Mouse (Mus musculus): ENCODE results near the gene Arhgap9.

The Arhgap9 gene

DNA sequence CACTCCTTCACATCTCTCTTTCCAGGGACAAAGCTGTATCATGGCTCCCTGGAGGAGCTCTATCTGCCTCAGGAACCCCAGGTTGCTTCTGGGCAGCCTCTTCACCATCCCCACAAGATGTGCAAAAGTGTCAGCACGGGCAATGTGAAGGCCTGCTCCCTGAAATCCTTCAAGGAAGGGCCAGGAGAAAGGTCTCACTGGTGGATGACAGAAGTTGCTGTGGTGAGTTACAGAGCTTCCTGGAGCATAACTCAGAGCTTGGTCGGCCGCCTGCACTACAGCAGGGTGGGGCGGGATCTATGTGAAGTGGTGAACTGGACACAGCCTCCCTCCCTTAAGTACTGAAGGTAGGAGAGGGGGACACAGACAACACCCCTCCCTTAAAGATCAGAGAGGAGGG is 905 bp downstream of the Arhgap9 start:
- in situ Hi-C loops (cut with MboI, MseI) = no loop called here

DNA sequence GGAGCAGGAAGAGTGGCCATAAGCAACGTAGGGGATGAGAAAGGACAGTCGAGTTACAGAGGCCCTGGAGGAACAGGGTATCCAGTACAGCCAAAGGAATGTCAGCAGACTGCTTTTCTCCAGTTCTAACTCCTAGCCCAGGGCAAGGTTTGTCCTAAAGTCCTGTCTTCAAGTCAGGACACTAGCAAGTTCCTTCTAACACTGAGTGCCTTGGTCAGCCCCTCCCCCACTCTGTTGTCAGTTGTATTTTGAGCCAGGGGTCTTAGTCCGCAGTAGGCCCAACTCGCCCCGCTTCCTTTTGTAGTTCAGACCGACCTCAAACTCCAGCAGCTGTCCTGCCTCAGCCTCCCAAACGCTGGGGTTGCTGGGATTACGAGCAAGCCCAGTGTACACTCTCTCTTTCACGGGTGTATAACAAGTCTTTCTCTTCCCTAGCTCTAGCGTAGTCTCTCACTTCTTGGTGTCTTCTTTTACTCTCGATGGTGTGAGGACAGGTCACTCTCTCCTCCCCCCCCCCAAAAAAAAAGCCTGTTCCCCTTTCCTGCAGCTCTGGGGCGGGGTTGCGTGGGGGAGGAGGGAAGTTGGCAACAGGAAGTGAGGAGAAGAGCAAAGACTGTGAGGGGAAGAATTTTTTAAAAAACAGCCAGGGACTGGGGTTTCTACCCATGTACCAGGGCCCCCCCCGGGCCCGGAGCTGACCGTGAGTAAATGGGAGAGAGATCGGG is 1.5 kb downstream of the Arhgap9 start:
- in situ Hi-C loops (cut with MboI, MseI) = no loop called here

DNA sequence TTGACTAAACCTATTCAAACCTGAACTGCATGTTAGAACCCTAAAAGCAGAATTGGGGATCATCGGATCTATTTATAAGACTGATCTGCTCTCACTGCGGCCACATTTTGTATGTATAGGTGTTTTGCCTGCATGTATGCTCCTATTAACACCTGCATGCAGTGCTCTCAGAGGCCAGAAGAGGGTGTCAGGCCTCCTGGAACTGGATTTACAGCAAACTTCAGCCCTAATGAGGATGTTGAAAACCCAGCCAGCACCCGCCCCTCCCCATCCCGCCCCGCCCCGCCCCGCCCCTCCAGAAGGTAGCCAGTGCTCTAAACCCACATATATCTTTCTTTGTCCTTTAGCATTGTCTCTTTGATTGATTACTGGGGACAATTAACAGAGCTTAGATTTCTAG is 2.7 kb downstream of the Arhgap9 start:
- in situ Hi-C loops (cut with MboI, MseI) = no loop called here

DNA sequence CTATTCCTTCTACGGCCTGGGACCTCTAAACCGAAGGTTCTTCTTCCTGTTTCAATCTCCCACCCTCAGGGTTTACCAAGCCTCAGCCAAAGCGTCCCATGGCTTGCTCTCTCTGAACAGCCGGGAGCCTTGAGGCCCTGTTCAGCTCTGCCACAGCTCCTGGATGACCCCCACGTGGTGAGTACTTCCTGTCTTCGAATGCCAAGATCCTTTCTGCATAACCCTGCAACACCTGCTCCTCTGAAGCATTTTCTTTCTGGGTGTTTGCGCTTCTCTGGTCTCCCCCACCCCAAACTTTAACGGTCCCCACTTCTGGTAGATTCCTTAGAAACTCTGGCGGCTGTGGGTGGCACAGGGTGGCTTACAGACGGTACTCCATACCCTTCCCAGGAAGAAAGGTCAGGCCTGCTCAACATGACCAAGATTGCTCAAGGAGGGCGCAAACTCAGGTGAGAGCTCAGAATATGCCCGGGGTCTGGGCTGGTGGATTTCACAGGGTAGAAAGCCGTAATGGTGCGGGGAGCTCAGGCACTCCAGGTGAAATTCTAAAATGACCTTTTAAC is 3.8 kb downstream of the Arhgap9 start:
- in situ Hi-C loops (cut with MboI, MseI) = no loop called here

DNA sequence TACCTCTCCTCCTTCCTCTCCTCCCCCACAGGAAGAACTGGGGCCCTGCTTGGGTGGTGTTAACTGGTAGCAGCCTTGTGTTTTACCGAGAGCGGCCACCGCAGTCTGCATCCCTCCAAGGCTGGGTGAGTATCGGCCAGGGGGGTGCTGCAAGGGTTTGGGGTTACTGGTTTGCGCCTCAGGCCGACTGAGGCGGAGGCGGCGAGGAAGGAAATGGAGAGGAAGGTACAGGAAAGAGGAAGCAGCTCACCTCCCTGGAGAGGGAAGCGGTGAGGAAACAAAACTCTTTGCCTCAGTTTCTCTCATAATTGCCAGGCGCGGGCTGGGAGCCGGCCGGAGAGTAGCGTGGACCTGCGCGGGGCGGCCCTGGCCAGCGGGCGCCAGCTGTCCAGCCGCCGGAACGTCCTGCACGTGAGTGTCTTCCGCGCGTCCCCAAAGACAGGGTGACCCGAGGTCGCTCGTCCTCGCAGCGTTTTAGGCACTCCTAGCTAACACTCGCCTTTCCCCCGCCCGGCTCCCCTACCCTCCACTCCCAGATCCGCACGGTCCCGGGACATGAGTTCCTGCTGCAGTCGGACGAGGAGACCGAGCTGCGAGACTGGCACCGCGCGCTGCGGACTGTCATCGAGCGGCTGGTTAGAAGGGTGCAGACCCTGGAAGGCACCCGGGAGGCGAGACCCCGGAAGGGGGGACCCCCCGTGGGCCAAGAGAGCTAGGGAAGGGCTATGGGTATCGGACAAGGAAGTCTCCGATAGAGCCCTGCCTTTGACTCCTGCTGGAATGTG is 4.4 kb downstream of the Arhgap9 start:
- in situ Hi-C loops (cut with MboI, MseI) = no loop called here

DNA sequence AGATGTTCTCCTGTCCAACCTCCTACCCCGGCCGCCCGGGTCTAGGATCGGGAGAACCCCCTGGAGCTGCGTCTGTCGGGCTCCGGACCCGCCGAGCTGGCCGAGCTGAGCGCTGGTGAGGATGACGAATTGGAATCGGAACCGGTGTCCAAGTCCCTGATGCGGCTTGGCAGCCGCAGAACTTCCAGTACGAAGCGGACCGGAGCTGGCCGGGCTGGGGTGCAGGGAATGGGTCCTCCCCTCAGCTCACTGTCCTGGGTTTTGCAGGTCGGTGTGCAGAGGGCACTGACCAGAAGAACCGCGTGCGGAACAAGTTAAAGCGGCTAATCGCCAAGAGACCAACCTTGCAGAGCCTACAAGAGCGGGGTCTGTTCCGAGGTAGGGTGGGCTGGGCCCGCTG is 5.1 kb downstream of the Arhgap9 start:
- in situ Hi-C loops (cut with MboI, MseI) = no loop called here

DNA sequence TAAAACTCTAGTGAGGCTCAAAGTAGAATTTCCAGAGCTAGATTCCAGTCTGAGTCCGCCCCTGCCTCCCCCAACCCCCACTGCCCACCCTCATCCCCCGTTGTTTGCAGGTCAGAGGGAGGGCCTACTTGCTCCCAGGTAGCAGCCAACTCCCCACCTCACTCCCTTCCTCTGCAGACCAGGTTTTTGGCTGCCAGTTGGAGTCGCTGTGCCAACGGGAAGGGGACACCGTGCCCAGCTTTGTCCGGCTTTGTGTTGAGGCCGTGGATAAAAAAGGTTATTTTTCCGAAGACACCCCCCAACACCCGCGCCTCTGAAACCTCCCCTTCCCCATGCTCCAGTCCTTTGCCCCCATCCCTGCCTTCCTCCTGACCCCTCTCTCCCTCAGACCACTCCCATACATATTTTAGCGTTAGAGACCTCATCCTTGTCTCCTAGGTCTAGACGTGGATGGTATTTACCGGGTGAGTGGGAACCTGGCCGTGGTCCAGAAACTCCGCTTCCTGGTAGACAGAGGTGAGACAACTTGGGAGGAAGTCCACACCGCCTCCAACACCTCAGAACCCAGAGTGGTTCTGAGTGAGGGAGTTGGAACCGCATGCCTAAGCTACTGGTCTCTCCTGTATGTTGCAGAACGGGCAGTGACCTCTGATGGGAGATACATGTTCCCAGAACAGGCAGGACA is 5.8 kb downstream of the Arhgap9 start:
- in situ Hi-C loops (cut with MboI, MseI) = no loop called here

DNA sequence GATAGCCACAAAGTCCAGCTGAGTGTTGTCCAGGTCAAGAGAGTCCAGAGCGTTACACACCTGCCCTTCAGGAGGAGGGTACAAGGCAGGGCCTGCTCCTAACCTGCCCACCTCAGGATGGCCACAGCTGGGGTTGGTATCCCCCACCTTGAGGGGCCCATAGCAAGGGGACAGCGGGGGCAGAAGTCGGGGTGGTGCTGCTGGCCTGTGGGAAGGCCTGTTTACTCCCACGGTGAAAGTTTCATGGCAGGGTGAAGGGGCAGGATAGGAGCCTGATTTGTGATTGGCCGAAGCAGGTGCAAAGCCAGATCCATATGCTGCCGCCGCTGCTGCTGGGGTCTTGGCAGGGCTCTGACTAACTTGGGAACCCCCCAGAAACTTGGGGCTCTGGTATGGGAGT is 8.4 kb downstream of the Arhgap9 start:
- in situ Hi-C loops (cut with MboI, MseI) = loop anchor here (5.0 kb wide), 1 partner anchor 143 kb away; no protein-coding TSS in a partner anchor

DNA sequence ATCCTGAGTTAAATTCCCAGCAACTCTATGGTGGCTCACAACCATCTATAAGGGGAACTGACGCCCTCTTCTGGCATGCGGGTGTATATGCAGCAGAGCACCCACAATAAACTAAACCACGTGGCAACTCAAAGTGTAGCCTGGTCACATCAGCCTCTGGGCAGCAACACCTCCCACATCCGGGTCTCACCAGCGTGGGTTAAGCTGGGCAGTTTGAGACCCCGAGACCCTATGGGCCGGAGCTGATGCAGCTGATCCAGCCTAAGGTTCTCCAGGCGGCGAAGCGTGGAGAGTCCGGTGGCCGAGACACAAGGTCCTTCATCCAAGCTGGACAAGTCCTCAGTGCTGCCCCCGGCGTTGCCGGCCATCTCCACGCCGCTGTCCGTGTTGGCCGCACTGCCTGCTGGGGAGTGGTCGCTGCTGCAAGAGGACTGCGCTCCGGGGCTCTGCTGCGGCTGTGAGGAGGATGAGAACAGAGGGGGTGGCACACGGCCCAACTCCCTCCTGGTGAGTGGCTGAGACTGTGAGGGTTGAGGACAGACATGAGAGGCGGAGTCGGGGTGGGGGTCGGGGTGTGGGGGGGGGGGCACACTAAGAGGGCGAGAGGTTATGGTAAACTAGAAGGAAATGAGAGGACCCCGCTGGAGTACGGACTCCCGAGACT is 10.6 kb downstream of the Arhgap9 start:
- in situ Hi-C loops (cut with MboI, MseI) = loop anchor here (5.0 kb wide), 1 partner anchor 145 kb away; no protein-coding TSS in a partner anchor

DNA sequence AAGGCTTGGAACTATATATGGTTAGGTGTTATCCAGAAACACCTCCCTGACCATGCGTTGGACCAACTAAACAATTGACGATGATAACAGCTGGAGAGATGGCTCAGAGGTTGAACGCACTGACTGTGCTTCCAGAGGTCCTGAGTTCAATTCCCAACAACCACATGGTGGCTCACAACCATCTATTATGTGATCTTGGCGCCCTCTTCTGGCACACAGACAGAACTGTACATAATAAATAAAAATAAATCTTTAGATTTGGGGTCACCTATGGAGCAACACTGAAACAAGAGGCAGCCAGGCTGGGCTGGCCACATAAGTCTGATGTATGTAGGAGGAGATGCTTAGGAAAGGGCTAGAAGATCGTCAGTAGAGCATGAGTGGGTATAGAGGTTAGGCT is 11.4 kb downstream of the Arhgap9 start:
- in situ Hi-C loops (cut with MboI, MseI) = loop anchor here (5.0 kb wide), 1 partner anchor 146 kb away; no protein-coding TSS in a partner anchor

DNA sequence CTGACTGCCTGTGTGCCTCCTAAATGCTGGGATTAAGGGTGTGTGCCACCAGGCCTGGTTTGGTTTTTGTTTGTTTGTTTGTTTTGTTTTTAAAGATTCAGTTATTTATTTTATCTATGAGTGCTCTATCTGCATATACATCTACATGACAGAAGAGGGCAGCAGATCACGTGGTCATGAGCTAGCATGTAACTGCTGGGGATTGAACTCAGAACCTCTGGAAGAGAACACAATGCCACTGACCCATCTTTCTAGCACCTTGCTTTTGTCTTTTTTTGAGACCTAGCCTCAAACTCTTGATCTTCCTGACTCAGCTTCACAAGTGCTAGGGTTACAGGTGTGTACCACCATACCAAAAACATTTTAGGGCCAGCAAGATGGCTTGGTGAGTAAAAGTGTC is 13.5 kb downstream of the Arhgap9 start:
- in situ Hi-C loops (cut with MboI, MseI) = no loop called here

DNA sequence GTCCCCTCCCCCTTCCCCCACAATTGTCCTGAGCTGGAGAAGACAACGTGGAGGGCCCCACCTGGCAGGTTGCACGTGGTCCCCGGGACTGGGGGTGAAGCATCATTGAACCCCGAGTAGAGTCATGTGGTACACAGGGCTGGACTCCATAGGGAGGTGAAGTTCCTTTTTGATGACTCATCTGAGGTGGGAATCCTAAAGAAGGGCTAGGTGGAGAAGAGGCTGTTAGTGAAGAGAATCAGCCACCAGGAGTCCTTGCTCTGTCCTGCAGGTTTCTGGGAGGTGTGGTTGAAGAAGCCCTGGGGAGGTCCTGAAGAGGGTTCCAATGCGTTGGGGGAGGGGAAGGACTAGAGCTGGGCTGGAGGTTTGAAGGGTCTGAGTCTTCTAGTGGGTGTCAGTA is 15.2 kb downstream of the Arhgap9 start:
- in situ Hi-C loops (cut with MboI, MseI) = no loop called here

DNA sequence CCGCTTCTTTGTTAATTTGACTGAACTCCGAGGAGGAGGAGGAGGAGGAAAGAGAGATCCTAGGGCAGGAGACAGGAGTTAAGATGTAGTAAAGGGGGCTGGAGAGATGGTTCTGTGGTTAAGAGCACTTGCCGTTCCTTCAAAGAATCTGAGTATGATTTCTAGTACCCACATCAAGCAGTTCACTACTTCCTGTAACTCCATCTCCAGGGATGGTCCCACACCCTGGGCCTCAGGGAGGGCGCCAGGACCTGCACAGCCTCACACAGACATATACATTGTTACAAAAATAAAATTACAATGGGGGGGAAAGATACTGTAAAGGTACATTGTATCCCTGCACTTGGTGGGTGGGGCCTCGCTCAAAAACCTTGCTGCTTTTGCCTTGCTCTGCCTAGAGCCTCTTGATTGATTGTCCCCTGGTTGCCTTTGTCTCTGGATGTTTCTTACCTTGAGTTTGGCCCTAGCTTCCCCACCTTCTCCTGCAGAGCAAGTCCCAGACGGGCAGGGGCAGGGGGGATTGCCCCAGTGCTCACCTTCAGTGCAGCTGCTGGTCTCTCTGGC is 15.9 kb downstream of the Arhgap9 start:
- in situ Hi-C loops (cut with MboI, MseI) = no loop called here

DNA sequence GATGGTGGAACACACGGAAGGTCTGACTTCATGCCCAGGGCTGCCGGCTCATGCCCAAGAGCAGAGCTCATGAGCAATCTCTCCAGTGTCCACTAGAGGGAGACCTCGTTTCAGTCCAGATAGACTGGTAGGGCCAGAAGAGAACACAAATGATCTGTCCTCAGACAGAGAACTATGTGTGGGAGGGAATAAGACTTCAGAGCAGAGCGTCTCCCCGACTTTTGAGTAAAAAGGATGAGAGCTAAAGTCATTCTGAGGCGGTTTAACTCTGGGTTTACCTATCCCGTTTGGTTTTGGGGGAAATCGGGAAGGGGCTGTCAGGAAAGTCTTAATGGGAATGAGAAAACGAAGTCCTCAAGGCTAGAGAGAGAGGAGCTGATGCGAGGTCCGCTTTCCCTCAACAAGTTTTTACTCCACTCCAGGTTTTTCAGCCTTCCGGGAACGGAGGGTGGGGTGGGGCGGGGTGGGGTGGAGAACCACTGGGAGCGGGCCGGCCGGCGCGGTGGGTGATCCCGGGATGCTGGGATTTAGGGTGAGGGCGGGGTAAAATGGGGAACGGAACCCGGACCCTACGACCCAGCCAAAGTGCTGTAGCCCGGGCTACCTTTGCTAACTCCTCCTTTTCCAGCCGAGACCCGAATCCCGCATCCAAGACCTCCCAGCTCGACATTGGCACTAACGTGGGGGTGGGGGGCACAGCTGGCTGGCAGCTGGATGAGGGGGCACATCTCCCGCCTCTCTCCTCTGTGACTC is 17.3 kb downstream of the Arhgap9 start:
- in situ Hi-C loops (cut with MboI, MseI) = no loop called here

DNA sequence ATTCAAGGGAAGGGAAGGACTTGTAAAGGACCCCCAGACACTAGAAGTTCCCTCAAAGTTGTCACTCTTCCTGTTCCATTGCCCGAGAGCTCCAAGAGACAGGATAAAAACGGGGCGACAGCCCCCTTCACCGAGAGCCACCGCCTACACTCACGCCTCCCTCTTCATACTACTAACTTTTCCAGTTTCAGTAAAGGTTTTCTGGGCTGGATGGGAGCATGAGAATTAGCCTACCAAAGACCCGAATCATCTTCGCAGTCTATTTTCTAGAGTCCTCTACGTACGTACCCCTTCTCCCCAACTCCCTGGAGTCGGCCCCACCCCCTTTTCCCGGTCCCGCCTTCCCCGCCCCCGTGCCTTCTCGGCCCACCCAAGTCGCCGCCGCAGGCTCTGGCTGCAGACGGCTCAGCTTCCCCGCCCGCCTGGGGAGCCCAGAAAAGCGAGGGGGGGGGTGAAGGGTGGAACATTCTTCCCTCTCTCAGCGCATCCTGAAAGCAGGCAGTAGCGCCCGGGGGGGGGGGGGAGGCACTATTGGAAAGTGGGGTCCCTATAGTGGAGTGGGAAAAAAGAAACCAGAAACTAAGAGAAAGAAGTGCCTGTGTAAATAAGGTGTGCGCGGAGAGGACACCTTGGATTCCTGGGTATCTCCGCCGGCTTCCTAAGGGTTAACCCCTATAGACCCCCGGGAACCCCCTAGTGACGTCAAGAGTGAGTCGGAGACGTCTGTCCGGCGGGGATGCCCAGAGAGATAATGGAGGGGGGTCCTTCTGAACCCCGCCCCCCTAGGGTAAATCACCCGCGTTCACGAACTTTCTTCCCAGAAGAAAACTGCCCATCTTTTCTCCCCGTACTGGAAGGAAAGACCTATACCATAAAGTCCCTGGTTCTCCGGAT is 18.2 kb downstream of the Arhgap9 start:
- in situ Hi-C loops (cut with MboI, MseI) = no loop called here

DNA sequence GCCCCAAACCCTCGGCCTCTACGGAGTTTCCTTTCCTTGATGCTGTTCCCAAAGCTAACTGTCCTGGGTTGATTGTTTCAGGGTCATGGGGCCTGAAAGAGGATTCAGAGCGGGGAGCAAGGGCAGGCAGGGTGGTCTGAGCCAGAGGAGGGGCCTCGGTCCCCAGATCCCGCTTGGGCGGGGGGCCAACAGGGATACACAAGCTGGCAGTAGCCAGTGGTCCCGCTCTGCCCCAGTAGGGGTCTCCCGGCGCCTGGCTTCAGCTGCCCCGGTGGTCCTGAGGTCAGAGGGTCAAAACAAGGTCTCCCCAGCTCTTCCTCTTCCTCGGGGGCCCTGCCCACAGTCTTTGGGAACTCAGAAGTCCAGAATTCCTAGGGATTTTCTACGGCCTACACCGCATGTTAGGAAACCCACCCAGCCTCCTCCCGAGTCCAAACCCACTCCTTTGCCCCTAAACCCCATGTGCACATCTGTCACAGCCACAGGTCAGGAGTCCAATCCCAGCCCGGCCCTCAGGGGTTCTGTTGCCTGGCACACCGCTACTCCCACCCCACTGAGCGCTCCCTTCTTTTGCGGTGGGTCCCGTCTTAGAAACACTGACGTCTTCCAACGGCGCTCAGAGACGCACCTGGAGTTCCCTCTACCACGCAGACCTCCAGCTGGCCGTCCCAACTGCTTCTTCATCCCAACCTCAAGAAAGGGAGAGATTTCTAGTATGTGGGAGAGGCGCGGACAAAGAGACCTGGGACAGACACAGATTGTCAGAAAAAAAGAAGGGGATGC is 19.0 kb downstream of the Arhgap9 start:
- in situ Hi-C loops (cut with MboI, MseI) = no loop called here

DNA sequence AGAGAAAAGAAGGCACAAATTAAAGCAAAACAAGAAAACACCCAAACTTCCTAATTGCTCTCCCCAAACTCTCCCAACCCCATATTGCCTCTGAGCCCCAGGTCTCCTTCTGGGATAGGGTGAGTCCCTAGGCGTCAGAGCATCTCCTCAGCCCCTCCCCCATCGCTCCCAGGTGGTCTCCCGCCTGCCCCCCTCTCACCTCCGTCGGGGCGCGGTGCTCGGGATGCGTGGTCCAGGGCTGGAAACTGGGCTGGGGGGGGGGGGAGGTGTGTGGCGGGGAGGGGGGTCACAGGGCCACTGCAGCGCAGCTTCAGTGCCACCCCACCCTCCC is 19.6 kb downstream of the Arhgap9 start:
- in situ Hi-C loops (cut with MboI, MseI) = no loop called here

DNA sequence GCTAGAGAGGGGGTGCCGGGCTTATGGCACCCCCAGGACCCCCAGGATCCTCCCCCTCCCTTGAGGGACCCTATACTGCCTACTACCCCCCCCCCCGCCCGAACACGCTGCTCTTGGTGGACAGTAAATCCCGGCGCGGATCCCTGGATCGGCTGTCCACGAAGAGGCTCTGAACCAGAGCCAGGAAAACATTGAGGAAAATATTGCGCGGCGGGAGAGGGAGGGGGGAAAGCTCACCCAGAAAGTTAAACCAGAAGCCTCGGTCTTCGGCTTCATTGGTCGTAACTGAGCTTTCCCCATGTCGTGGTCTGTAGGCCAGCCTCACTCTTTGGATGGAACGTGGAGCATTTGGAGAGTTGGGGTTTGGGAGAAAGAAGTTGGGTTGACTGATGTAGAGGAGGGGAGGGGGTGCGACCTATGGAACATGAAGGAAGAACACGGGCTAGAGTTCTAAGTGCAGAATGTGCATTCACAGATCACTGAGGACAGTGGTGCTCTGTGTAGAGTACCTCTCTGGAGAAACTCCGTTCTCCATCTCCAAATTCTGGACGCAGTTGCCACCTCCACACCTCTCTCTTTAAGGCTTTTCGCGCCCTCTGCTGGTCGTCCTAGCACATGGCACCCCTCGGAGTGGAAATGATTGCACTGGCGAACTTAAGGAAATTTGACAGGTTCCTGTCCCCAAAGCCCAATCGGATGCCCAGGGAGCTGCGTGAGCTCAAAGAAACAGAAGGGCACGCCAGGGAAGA is 20.3 kb downstream of the Arhgap9 start, which contains the start of gene Gli1:
Gene Gli1 (minus strand): TSS at position 84 of the 749 bp plus-strand sequence.
- in situ Hi-C loops (cut with MboI, MseI) = no loop called here
